Mouse (Mus musculus): ENCODE measurements at regions not wholly inside any gene's neighbourhood (a gene's known extent, or its start where the extent isn't known, plus 50 kb on each side); places are given as distances from the start of the nearest gene placed in this dataset.

GRCm38 (mm10) chr12:71370091-71370490, 60.4 kb downstream of the Dact1 start:
- no peak for DNase-seq

GRCm38 (mm10) chr12:71371948-71372347, 62.3 kb downstream of the Dact1 start:
- DNase-seq = no peak

- no peak for DNase-seq
Measured at GRCm38 (mm10) chr12:71373633-71374032, 63.9 kb downstream of the Dact1 start.

- DNase-seq = no peak
Measured at GRCm38 (mm10) chr12:71376446-71376845, 66.8 kb downstream of the Dact1 start.

- DNase-seq = peak in 1 of 2 experiments; percentile 5
Measured at GRCm38 (mm10) chr12:71376966-71377365, 67.3 kb downstream of the Dact1 start.

- DNase-seq = no peak
Measured at GRCm38 (mm10) chr12:71379626-71380423, 70.1 kb downstream of the Dact1 start.

GRCm38 (mm10) chr12:71380424-71380761, 70.7 kb downstream of the Dact1 start:
- DNase-seq = no peak

- DNase-seq = no peak
Measured at GRCm38 (mm10) chr12:71386251-71386650, 76.6 kb downstream of the Dact1 start.

GRCm38 (mm10) chr12:71391481-71391880, 81.8 kb downstream of the Dact1 start:
- DNase-seq = no peak

- DNase-seq = no peak
Measured at GRCm38 (mm10) chr12:71393752-71394151, 84.1 kb downstream of the Dact1 start.

- DNase-seq = no peak
Measured at GRCm38 (mm10) chr12:71397456-71397855, 87.8 kb downstream of the Dact1 start.

GRCm38 (mm10) chr12:71398701-71399100, 89.0 kb downstream of the Dact1 start:
- no peak for DNase-seq

GRCm38 (mm10) chr12:71400201-71400600, 90.5 kb downstream of the Dact1 start:
- DNase-seq = no peak

- DNase-seq = no peak
Measured at GRCm38 (mm10) chr12:71401621-71402416, 92.1 kb downstream of the Dact1 start.

- no peak for DNase-seq
Measured at GRCm38 (mm10) chr12:71407294-71407693, 97.6 kb downstream of the Dact1 start.

GRCm38 (mm10) chr12:71408396-71409050, 98.8 kb downstream of the Dact1 start:
- DNase-seq = no peak

GRCm38 (mm10) chr12:71412331-71412730, 102.6 kb downstream of the Dact1 start:
- no peak for DNase-seq

- DNase-seq = no peak
Measured at GRCm38 (mm10) chr12:71416968-71417367, 107.3 kb downstream of the Dact1 start.

GRCm38 (mm10) chr12:71418186-71418585, 108.5 kb downstream of the Dact1 start:
- DNase-seq = no peak

- DNase-seq = no peak
Measured at GRCm38 (mm10) chr12:71419161-71419560, 109.5 kb downstream of the Dact1 start.

GRCm38 (mm10) chr12:71426023-71426719, 116.5 kb downstream of the Dact1 start:
- no peak for DNase-seq

GRCm38 (mm10) chr12:71427974-71428373, 118.3 kb downstream of the Dact1 start:
- no peak for DNase-seq
